Mouse (Mus musculus) thymus, adult 2 months (tissue): ENCODE measurements around the gene Zfp382.

Experiments used
- CTCF ChIP-seq: fragments of 200-500 bp; IDR thresholded peaks from 2 replicates; pipeline ENCODE4 v1.5.1; 2012; ENCODE audit warnings: mild to moderate bottlenecking, control low read depth, low read length, moderate library complexity, borderline replicate concordance; ENCODE audit not compliant: control insufficient read depth, poor library complexity, insufficient read depth; ENCODE audit errors: extremely low read depth
- POLR2A ChIP-seq: fragments of 200-500 bp; IDR thresholded peaks from 2 replicates; pipeline ENCODE4 v1.6.1; 2012; ENCODE audit warnings: mild to moderate bottlenecking, low read length, control low read depth, moderate library complexity; ENCODE audit not compliant: control insufficient read depth, poor library complexity, insufficient read depth; ENCODE audit errors: extremely low read depth

DNA sequence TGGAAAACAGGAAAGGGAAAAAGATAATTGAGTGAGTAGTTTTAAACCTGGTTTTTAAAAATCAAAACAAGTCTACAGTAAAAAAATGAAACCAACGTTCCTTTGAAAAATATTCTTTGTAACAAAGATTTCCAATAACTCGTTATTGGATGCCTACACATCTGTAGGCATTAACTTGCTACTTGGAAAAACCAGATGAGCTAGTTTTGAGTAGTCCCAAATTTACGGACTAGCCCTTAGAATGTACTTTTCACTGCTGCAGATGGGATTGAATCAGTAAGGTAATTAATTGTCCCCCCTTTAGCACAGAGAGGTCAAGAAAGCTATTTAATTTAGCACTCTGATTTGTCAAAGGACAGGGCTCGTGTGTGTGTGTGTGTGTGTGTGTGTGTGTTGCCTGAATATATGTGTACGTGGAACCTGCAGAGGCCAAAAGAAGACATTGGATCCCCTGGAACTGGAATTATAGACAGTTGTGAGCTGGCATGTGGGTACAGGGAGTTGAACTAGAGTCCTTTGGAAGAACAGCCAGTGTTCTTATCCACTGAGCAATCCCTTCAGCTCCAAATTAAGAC is 26.1 kb upstream of the Zfp382 start:
- TF ChIP-seq CTCF, result no peak
- no peak for TF ChIP-seq POLR2A
